Mouse (Mus musculus): ENCODE results near the gene Txnrd1. TPM values are rescaled to one million over a fixed set of nuclear protein-coding genes. Genes with fewer than 3 reads are reported as not detected.
A peak's percentile ranks its signal among the peaks of the same experiment; 100 is the strongest.

Txnrd1 gene
- total RNA-seq, 2 experiments from 2014 or later, result 49.3 to 63.5 TPM

- intact Hi-C loops (cut with DNase I), result loop anchor here (2.0 kb wide), 1 partner anchor 48 kb away; no protein-coding TSS in a partner anchor
- peak; percentile 75 to 81 for DNase-seq
These were observed 26.6 kb downstream of the Txnrd1 start for GRCm38 (mm10) chr10:82860181-82860928.

GRCm38 (mm10) chr10:82860929-82861315, 27.2 kb downstream of the Txnrd1 start:
- DNase-seq, result no peak
- intact Hi-C loops (cut with DNase I), result loop anchor here (2.0 kb wide), 1 partner anchor 48 kb away; no protein-coding TSS in a partner anchor

GRCm38 (mm10) chr10:82863106-82863680, 29.4 kb downstream of the Txnrd1 start:
- DNase-seq, result no peak
- intact Hi-C loops (cut with DNase I), result no loop called here

- no peak for DNase-seq
- intact Hi-C loops (cut with DNase I), result no loop called here
These were observed 30.1 kb downstream of the Txnrd1 start for GRCm38 (mm10) chr10:82863827-82864226.

- DNase-seq, result no peak
- intact Hi-C loops (cut with DNase I), result no loop called here
These were observed 32.6 kb downstream of the Txnrd1 start, which contains the start of gene Eid3 for GRCm38 (mm10) chr10:82866356-82866755. Gene Eid3 (plus strand): TSS chr10:82866626.

GRCm38 (mm10) chr10:82866832-82867231, 33.1 kb downstream of the Txnrd1 start:
- no peak for DNase-seq
- intact Hi-C loops (cut with DNase I), result no loop called here

- intact Hi-C loops (cut with DNase I), result no loop called here
- DNase-seq, result no peak
These were observed 34.8 kb downstream of the Txnrd1 start for GRCm38 (mm10) chr10:82868418-82869086.

GRCm38 (mm10) chr10:82875446-82875845, 41.7 kb downstream of the Txnrd1 start:
- intact Hi-C loops (cut with DNase I), result no loop called here
- no peak for DNase-seq

GRCm38 (mm10) chr10:82876076-82876796, 42.5 kb downstream of the Txnrd1 start:
- DNase-seq, result no peak
- intact Hi-C loops (cut with DNase I), result no loop called here

GRCm38 (mm10) chr10:82887354-82887753, 53.6 kb downstream of the Txnrd1 start:
- DNase-seq, result no peak
- intact Hi-C loops (cut with DNase I), result no loop called here

- no peak for DNase-seq
These were observed 54.8 kb downstream of the Txnrd1 start for GRCm38 (mm10) chr10:82888576-82888975.

GRCm38 (mm10) chr10:82889447-82889973, 55.8 kb downstream of the Txnrd1 start:
- intact Hi-C loops (cut with DNase I), result no loop called here
- peak; percentile 65 to 69 for DNase-seq

More at GRCm38 (mm10) chr10:82888576-82888975, 54.8 kb downstream of the Txnrd1 start:
- intact Hi-C loops (cut with DNase I), result no loop called here

- no peak for DNase-seq
- intact Hi-C loops (cut with DNase I), result no loop called here
These were observed 57.2 kb downstream of the Txnrd1 start for GRCm38 (mm10) chr10:82890936-82891335.

- intact Hi-C loops (cut with DNase I), result no loop called here
- DNase-seq, result no peak
These were observed 57.7 kb downstream of the Txnrd1 start for GRCm38 (mm10) chr10:82891427-82891826.

GRCm38 (mm10) chr10:82892442-82893055, 58.8 kb downstream of the Txnrd1 start:
- intact Hi-C loops (cut with DNase I), result no loop called here
- DNase-seq, result no peak

GRCm38 (mm10) chr10:82893872-82894650, 60.3 kb downstream of the Txnrd1 start:
- intact Hi-C loops (cut with DNase I), result no loop called here
- no peak for DNase-seq

GRCm38 (mm10) chr10:82897936-82898335, 64.2 kb downstream of the Txnrd1 start:
- DNase-seq, result no peak

GRCm38 (mm10) chr10:82898893-82899292, 65.1 kb downstream of the Txnrd1 start:
- DNase-seq, result peak in 1 of 2 experiments; percentile 8
- intact Hi-C loops (cut with DNase I), result no loop called here

More at GRCm38 (mm10) chr10:82897936-82898335, 64.2 kb downstream of the Txnrd1 start:
- intact Hi-C loops (cut with DNase I), result no loop called here

GRCm38 (mm10) chr10:82899810-82900421, 66.2 kb downstream of the Txnrd1 start:
- intact Hi-C loops (cut with DNase I), result loop anchor here (2.0 to 5.0 kb wide), 3 partner anchors 41 to 233 kb away; no protein-coding TSS in a partner anchor
- no peak for DNase-seq

All from heart, postnatal 36 days (tissue).